12 mouse cellular contexts compared by ENCODE assay signal in genomic region chr5:29864291-29864737, GRCm38 (mm10).
DNase-seq lines count a peak whose midpoint lies in the region; ATAC-seq and TF ChIP-seq lines count a peak whose summit lies in the region.
"Had no signal": no experiment of that assay in that cellular context is flagged by ENCODE, and none has a peak within 500 bp of the region (broad histone marks: within the 10 kb centered on the region; RNA-seq: fewer than 3 reads in every experiment).

No protein-coding gene starts in this region.

- no peak overlapping the region for H3K9ac ChIP-seq in lung, postnatal 0 days (replicated peaks; ENCODE audit: low read depth)
- H3K9ac ChIP-seq in heart, embryonic 13.5 days = no peak overlapping the region
- H3K9ac ChIP-seq in liver, embryonic 11.5 days (ENCODE audit: low read depth, low read length) = no peak overlapping the region
- H3K9ac ChIP-seq: forebrain, embryonic 13.5 days; liver, embryonic 14.5 days; neural tube, embryonic 12.5 days had no signal

- no peaks in the 10 kb centered on the region for H3K4me1 ChIP-seq in lung, postnatal 0 days (ENCODE audit: insufficient read depth, low read depth, low read length)
- peaks cover 14% of the 10 kb centered on the region for H3K4me1 ChIP-seq in heart, embryonic 13.5 days
- no peaks in the 10 kb centered on the region for H3K4me1 ChIP-seq in liver, embryonic 11.5 days (replicated peaks; ENCODE audit: control insufficient read depth, insufficient read depth, low read length)
- H3K4me1 ChIP-seq: forebrain, embryonic 13.5 days; neural tube, embryonic 12.5 days had no signal

- H3K36me3 ChIP-seq in lung, postnatal 0 days (ENCODE audit: insufficient read depth, low read length) = no peaks in the 10 kb centered on the region
- H3K36me3 ChIP-seq in heart, embryonic 13.5 days = no peaks in the 10 kb centered on the region
- no peaks in the 10 kb centered on the region for H3K36me3 ChIP-seq in liver, embryonic 11.5 days (ENCODE audit: control insufficient read depth, insufficient read depth, low read length)
- H3K36me3 ChIP-seq: neural tube, embryonic 12.5 days had no signal

- no peaks in the 10 kb centered on the region for H3K27me3 ChIP-seq in lung, postnatal 0 days (replicated peaks; ENCODE audit: insufficient read depth, low read length)
- no peaks in the 10 kb centered on the region for H3K27me3 ChIP-seq in heart, embryonic 13.5 days (replicated peaks)
- no peaks in the 10 kb centered on the region for H3K27me3 ChIP-seq in liver, embryonic 11.5 days (replicated peaks; ENCODE audit: control insufficient read depth, insufficient read depth, low read length)
- H3K27me3 ChIP-seq: forebrain, embryonic 13.5 days; neural tube, embryonic 12.5 days had no signal

- 72% methylated on average over 4 of the region's 4 CpGs for WGBS in lung, postnatal 0 days
- WGBS in heart, embryonic 13.5 days = 51% methylated on average over 4 of the region's 4 CpGs
- 72% methylated on average over 4 of the region's 4 CpGs for WGBS in liver, embryonic 11.5 days

- no peak for TF ChIP-seq EP300 in lung, postnatal 0 days (IDR thresholded peaks at IDR 0.05)

- peak; percentile 28 for DNase-seq in adrenal gland, postnatal 10 days
- DNase-seq in adrenal gland, postnatal 4 days (ENCODE audit: low spot score in 2 of 2) = no peak
- peak; percentile 4 for DNase-seq in lung, postnatal 14 days
- DNase-seq in lung, postnatal 0 days (ENCODE audit: low spot score) = no peak
- DNase-seq in skeletal muscle tissue, adult 2 months (ENCODE audit: low read depth, low spot score) = peak; percentile 59
- DNase-seq in frontal cortex, postnatal 36 days (ENCODE audit: low spot score in 2 of 2) = no peak
- DNase-seq in liver, embryonic 11.5 days (ENCODE audit: low spot score) = no peak

- H3K27ac ChIP-seq in lung, postnatal 0 days (ENCODE audit: low read length) = no peak overlapping the region
- H3K27ac ChIP-seq in heart, embryonic 13.5 days (replicated peaks) = 0 out of 2 replicates have a peak overlapping the region, but pooled peaks have one; percentile 46
- no peak overlapping the region for H3K27ac ChIP-seq in liver, embryonic 11.5 days (ENCODE audit: low read depth, low read length)
- H3K27ac ChIP-seq: forebrain, embryonic 13.5 days; liver, embryonic 14.5 days; neural tube, embryonic 12.5 days had no signal

- TF ChIP-seq CTCF in lung, postnatal 0 days (IDR thresholded peaks at IDR 0.05) = no peak

- no peak overlapping the region for H3K4me3 ChIP-seq in lung, postnatal 0 days (ENCODE audit: low read depth, low read length)
- H3K4me3 ChIP-seq in heart, embryonic 13.5 days = no peak overlapping the region
- no peak overlapping the region for H3K4me3 ChIP-seq in liver, embryonic 11.5 days (ENCODE audit: low read depth, low read length)
- H3K4me3 ChIP-seq: forebrain, embryonic 13.5 days; neural tube, embryonic 12.5 days had no signal

- H3K4me2 ChIP-seq in lung, postnatal 0 days (replicated peaks; ENCODE audit: low read depth, low read length) = no peak overlapping the region
- H3K4me2 ChIP-seq in heart, embryonic 13.5 days = no peak overlapping the region
- H3K4me2 ChIP-seq in liver, embryonic 11.5 days = no peak overlapping the region
- H3K4me2 ChIP-seq: forebrain, embryonic 13.5 days; midbrain, embryonic 11.5 days; neural tube, embryonic 12.5 days had no signal

- no peak for ATAC-seq in lung, postnatal 0 days
- no peak for ATAC-seq in heart, embryonic 13.5 days (ENCODE audit: extremely low read depth, insufficient number of reproducible peaks, low FRiP score, low TSS enrichment)
- ATAC-seq in liver, embryonic 11.5 days (replicated peaks; ENCODE audit: low FRiP score) = no peak
- ATAC-seq: forebrain, embryonic 13.5 days had no signal

- no peaks in the 10 kb centered on the region for H3K9me3 ChIP-seq in lung, postnatal 0 days (ENCODE audit: low read length)
- H3K9me3 ChIP-seq in heart, embryonic 13.5 days = no peaks in the 10 kb centered on the region
- no peaks in the 10 kb centered on the region for H3K9me3 ChIP-seq in liver, embryonic 11.5 days (ENCODE audit: control insufficient read depth, low read length)
- H3K9me3 ChIP-seq: forebrain, embryonic 13.5 days; neural tube, embryonic 12.5 days had no signal

Comparison
In these comparisons a context has a peak if more than half of its experiments do, and no peak if none do; other contexts are left out.
1. DNase-seq: peak in adrenal gland, postnatal 10 days (single experiment), lung, postnatal 14 days (single experiment) and skeletal muscle tissue, adult 2 months (single experiment); none in adrenal gland, postnatal 4 days (0 of 2), lung, postnatal 0 days (single experiment), frontal cortex, postnatal 36 days (0 of 2) and liver, embryonic 11.5 days (single experiment).